Mouse (Mus musculus) kidney, adult 18-20 months (tissue): Measurements from ENCODE around the gene Arhgap27.
"Not testable (repeated sequence)": the region's sequence is repeated elsewhere in the genome, so short reads cannot be mapped to it uniquely, and the experiment has no call there.

Experiments used
- DNase-seq: peaks from one replicate; pipeline ENCODE4 v3.0.0; 2021

Gene Arhgap27

DNA sequence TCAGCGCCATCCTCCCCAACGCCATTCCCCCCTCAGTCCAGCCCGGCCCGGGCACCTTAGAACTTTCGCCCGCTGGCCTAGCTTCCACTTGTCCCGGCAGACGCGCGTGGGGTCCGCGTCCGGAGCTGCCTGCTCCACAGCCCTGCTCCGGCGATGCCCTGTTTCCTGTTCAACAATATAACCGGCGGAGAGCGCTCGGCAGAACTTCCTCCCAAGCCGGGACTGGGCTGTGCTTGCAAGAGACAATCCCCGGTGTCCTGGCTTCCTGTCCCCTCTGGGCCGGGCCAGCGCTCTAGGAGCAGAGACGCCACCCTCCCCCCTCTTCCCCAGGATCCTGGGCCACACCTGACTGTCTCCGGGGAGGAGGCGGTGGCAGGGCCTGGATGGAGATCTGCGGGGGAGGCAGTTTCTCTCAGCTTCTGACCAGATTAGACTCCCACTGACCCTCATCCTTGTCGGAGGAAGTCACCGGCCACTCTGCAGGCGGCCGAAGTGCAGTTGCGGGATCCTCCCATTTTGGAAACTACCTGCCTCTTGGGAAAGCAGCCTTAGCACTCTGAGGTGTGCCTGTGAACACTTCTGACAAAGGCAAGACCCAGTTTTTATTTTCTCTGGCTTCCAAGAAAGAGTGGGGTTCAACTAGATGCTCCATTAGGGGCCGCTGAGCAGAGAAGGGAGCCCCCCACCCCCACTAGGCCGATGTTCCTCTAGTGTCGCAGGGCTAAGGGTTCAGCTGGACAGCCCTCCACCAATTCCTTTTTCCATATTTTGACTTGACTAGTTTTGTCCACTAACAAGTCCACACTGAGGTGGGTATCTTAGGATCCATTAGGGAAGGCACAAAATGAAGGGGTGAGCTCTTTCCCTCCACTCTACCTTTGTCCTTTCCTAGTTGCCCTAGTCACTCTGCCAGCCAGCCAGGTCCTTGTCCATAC is at the start of gene Arhgap27:
TSS of gene Arhgap27 (minus strand) at position 479 of the 935 bp plus-strand sequence.
- DNase-seq, result peak; percentile 80

DNA sequence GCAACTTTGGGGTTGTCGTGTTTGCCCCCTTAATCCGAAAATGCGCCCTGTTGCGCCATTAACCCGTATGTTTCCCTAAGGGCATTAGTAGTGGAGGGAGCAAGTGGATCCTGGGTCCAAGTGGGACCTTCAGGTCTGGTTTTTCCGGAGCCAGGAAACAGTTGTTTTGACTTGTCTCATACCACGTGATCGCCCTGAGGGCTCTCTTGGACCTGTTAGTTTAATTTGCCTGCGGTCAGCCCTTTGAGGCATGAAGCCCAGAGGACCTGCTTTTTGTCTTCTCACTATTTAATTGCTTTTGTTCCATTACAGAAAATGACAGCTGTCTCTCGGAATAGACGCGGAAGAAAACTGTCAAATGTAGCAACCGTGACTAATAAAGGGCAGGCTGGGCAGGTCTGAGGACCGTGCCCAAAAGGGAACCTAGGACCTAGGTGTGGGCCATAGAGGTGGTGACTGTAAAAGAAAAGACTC is 49.5 kb upstream of the Arhgap27 start:
- no peak for DNase-seq

GRCm38 (mm10) chr11:103411981-103412949 is 48.8 kb upstream of the Arhgap27 start, which contains the start of gene Plekhm1:
Gene Plekhm1 (minus strand): TSS chr11:103412687.
- DNase-seq, result peak; percentile 97

DNA sequence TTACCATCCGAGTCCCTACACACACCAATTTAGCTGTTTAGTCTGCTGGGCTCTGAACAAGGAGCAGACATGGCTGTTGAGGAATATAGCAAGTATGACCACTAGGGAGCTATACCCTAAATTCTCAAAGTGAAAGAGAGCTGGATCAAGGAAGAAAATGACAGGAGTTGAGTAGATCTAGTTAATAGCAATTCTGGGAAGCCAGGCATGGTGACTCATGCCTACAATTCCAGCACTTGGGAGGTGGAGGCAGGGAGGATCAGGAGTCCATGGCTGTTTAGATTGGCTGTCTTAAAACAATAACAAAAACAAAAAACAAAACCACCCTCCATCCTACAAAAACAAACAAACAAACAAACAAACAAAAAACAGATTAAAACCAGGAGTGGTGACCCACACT is 47.8 kb upstream of the Arhgap27 start:
- DNase-seq, result no peak

GRCm38 (mm10) chr11:103408880-103409279 is 45.4 kb upstream of the Arhgap27 start:
- DNase-seq, result no peak

GRCm38 (mm10) chr11:103407136-103407535 is 43.6 kb upstream of the Arhgap27 start:
- not testable (repeated sequence) for DNase-seq

DNA sequence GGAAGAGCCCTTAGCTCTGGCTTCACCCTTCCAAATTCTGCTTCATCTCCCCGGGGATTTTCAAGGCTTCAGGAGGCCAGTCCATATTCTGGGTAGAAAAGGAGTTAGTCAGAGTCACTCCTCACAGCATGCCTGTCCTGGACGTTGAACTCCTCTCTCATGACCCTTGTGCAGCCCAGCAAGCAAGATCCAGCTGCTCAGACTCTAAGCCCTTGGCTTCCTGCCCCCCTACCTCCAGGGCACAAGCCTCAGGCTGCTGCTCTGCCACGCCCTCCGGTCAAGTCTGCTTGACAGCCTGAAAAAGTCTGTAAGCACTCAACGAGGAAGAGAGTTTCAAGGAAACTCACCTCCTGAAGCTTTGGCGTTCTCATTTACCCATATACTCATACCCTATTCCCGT is 43.1 kb upstream of the Arhgap27 start:
- DNase-seq, result peak; percentile 74

DNA sequence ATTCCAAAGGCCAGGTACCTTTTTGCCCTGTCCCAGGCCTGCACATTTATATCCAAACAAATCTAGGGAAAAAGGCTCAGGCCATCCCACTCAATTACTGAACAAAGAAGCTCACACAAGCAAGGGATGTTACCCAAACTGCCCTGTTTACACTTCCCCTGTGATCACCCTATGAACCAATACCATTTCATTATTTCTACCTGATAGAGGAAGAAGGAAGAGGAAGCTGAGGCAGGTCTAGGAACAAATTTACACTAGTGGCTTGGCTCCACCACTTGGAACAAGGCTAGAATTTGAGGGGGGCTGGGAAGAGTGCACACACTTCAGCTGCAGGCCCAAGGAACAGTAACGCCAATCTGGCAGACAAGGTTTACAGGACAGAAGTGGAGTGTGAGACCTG is 42.3 kb upstream of the Arhgap27 start:
- no peak for DNase-seq

DNA sequence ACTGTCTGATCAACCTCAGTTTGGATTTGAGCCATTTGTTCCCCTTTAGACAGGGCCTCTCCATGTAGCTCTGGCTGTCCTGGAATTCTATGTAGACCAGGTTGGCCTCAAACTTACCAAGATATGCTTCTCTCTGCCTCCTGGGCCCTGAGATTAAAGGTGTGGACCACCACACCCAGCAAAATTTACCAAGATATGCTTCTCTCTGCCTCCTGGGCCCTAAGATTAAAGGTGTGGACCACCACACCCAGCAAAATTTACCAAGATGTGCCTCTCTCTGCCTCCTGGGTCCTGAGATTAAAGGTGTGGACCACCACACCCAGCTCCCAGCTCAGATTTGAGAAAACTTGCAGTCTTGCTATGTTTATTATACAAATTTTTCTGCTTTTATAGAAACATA is 41.1 kb upstream of the Arhgap27 start:
- DNase-seq, result no peak

DNA sequence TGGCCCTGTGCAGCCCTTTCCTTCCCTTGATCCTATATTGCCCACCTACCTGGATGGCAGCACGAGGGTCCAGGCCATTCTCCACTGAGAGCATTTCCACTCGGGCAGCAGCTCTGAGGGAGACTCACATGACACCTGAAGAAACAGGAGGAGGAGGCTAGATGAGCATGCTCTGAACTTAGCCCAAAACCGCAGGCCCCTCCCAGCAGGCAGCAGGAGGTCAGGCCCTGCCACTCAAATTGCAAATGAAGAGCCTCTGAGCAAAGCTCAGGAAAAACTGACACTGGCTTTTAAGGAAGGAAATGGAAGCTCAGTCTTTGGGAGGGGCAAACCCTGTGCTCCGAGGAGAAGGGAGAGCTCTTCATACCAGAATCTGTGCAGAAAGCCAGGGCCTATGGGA is 40.3 kb upstream of the Arhgap27 start:
- DNase-seq, result peak; percentile 59

DNA sequence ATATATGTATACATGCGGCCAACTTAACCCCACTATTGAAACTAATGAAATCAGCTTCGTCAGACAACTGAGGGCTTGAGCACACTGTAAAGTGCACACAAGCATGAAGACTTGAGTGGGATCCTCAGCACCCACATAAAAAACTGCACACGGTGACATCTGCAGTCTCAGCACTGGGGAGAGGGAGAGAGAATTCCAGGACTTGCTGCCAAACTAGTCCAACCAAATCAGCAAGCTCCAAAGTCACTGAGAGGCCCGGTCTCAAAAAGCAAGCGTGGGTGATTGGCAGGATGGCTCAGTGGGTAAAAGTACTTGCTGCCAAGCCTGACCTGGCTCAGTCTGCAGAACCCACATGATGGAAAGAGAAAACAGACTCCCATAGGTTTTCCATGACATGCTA is 39.2 kb upstream of the Arhgap27 start:
- no peak for DNase-seq

GRCm38 (mm10) chr11:103402198-103402597 is 38.7 kb upstream of the Arhgap27 start:
- DNase-seq, result peak; percentile 70

- no peak for DNase-seq
Measured at GRCm38 (mm10) chr11:103399986-103400385, 36.5 kb upstream of the Arhgap27 start.

- no peak for DNase-seq
Measured at GRCm38 (mm10) chr11:103399050-103399449, 35.6 kb upstream of the Arhgap27 start.

DNA sequence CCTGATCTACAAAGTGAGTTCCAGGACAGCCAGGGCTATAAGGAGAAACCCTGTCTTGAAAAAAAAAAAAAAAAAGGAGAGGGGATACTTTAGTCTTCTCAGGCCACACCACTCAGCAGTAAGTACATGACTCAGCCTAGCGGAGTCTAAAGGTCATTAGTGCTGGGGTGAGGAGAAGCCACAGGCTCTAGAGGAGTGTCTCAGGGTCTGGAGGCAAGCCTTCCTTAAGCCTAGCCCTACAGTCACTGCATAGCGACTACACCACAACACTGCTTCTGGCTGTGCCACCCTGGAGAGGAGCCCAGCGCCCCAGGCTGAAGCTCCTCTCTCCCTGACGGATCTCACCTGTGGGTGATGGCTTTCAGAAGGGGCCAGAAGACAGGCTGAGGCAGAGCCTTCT is 33.2 kb upstream of the Arhgap27 start:
- DNase-seq, result no peak

- no peak for DNase-seq
Measured at GRCm38 (mm10) chr11:103396236-103396635, 32.7 kb upstream of the Arhgap27 start.

GRCm38 (mm10) chr11:103394604-103395003 is 31.1 kb upstream of the Arhgap27 start:
- no peak for DNase-seq

DNA sequence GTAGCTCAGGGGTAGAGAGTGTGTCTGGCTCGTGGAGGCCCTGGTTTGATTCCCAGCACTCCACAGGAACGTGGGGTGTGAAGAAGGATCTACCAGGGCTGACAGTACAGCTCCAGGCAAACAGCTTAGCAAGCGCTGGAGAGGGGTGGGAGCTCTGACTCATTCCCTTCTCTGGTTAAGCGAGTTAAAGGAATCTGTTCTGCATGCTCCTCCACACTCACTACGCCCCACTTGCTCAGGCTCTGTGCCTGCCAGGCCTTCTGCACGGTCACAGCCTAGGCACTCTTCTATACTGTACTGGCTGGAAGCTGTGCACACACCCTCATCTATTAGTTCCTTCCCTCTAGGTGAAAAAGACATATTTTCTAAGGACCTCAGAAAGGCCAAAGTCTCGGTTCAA is 30.5 kb upstream of the Arhgap27 start:
- no peak for DNase-seq

- no peak for DNase-seq
Measured at GRCm38 (mm10) chr11:103387870-103388526, 24.5 kb upstream of the Arhgap27 start.

- DNase-seq, result no peak
Measured at GRCm38 (mm10) chr11:103386827-103387226, 23.3 kb upstream of the Arhgap27 start.

- DNase-seq, result peak; percentile 63
Measured at GRCm38 (mm10) chr11:103381956-103382613, 18.6 kb upstream of the Arhgap27 start.

DNA sequence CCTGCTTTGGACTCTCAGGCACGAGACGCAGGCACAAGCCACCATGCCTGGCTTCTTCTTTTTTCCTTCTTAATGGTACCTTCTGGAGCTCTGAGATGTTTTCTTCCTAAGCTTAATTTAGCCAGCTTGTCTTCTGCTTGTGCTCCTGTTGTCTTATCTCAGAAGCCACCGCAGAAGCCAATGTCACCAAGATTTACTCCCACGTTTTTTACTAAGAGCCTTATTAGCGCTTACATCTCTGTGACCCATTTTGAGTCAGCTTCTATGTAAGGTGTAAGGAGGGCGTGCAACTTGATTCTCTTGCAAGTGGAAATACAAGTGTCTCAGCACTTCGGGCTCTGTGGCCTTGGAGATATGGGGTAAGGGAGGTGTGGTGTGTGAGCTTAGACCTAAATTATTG is 18.0 kb upstream of the Arhgap27 start:
- DNase-seq, result no peak
